Mouse (Mus musculus) ovary, postnatal 36 days (tissue): ENCODE measurements at regions not wholly inside any gene's neighbourhood (a gene's known extent, or its start where the extent isn't known, plus 50 kb on each side); places are given as distances from the start of the nearest gene placed in this dataset.
A peak's percentile ranks its signal among the peaks of the same experiment; 100 is the strongest.

ENCODE experiments used
- DNase-seq: peaks from one replicate; pipeline ENCODE4 v3.0.0; 2022; ENCODE audit warnings: low spot score, mixed read lengths

DNA sequence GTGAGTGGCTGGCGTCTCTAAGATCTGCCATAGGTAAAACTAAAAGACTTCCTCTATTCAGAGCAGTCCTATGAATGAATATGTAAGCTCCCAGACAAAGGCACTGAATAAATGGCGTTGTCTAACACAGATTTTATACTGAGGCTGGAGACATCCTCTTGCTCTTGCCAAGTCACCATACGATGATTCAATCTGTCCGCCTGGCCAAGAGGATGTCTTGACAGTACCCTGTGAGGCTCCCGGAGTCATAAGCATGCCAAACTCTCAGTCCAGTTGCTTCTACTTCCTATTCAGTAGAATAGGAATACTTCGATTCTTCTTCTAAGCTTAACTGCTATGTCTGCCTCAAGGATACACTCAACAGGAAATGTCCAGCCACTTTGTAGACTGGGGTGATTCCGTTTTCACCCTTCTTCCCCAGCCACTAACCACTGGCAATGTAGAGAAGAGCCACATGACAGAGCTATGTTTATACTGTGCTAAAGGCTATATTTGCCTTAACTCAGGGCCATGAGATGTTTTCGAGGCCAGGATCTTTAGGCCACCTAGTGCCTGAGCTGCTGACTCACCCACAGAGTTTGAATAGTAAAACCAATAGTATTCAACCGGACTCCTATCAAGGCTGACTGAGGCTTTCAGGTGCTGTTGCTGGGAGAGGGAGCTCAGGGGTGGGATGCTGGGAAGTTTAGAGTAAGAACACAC, 188.7 kb upstream of the Atp5g3 start:
- no peak for DNase-seq

- no peak for DNase-seq
Observed at GRCm38 (mm10) chr2:74096809-74097208, 185.7 kb upstream of the Atp5g3 start.

DNA sequence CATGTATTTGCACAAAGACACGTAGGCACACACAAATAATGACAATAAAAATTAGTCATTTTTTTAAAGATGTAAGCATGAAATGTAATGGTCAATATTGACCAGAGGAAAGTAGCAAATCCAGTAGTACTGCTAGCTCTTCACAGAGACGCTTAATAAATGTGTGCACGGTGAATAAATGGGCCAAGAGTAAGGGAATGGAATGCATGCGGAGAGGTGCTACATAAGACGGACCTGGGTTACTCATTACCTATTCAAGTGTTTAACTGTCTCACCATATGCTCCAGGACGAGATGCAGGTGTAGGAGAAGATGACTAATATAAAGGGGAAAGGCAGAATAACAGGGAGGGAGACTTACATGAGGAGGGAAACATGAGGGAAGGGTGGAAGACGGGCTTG, 182.4 kb upstream of the Atp5g3 start:
- DNase-seq, result no peak

- DNase-seq, result no peak
Observed at GRCm38 (mm10) chr2:74087375-74087774, 176.2 kb upstream of the Atp5g3 start.

DNA sequence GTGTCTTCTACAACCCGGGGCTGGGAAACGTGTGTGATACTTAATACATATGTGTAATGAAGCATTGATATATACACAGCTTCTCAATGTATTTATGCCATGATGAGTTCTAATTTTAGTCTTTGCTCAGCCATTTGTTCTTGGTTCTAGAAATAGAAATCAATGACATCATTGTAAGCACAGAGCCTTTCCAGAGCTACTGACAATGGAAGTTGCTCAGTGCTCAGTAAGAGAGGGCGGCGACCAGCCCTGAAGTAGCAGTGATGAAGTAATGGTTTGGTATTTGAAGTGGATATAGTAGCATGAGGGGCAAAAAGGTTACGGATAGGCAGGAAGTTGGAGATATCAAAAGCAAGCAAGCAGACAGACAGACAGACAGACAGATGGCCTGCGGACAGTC, 173.8 kb upstream of the Atp5g3 start:
- DNase-seq, result no peak

DNA sequence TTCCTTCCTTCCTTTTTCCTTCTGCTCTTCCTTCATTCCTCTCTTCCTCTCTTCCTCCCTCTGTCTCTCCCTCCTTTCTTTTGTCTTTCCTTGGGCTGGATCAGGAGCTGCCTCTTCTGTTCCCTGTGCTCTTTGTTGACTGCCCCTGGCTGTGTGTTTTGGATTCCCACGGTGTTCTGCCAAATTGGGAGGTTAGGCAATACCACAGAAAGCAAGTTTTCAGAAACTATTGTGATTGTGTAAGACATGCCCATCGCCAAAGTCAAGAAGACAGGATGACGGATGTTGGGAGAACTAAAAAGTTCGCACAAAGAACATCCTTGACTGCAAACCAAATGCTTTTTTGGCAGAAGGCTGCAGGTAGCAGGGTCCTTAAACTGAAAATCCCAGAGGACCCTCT, 165.6 kb upstream of the Atp5g3 start:
- DNase-seq, result no peak

- no peak for DNase-seq
Observed at GRCm38 (mm10) chr2:74075566-74075965, 164.4 kb upstream of the Atp5g3 start.

DNA sequence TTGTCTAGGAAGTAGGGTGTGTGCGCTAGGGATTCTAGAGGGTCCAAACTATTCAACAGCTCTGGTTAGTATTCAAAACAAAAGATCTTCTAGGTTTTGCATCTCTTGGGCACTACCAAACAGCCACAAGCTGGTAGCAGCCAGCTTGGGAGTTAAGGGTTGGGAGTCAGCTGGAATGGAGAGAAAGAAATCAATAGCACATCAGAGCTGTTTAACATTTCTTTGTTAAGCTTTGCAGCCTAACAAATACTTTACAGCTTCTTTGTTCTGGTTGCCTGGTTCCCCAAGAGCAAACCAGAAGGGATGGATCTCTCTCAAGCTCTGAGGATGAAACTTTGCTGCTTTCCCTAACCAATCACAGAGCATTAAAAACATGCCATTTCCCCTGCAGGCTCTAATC, 162.3 kb upstream of the Atp5g3 start:
- no peak for DNase-seq

DNA sequence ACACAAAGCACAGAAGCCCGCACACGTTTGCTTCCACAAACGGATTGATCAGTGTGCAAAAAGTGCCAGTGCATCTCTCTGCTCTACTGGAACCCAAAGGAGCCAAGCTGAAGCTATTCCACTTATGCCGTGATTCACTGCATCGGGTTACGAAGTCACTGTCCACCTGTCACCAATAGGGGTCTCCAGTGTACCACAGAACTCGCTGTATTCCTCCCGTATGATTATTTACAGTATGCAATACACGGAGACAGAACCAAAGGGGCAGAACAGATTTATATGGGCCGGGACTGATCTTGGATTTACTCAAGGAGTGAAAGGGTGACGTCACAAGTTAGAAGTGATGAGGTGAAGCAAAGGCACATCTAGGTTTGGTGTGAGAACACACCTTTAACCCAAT, 155.5 kb upstream of the Atp5g3 start:
- DNase-seq, result peak; percentile 46

GRCm38 (mm10) chr2:74064369-74064768, 153.2 kb upstream of the Atp5g3 start:
- DNase-seq, result no peak

DNA sequence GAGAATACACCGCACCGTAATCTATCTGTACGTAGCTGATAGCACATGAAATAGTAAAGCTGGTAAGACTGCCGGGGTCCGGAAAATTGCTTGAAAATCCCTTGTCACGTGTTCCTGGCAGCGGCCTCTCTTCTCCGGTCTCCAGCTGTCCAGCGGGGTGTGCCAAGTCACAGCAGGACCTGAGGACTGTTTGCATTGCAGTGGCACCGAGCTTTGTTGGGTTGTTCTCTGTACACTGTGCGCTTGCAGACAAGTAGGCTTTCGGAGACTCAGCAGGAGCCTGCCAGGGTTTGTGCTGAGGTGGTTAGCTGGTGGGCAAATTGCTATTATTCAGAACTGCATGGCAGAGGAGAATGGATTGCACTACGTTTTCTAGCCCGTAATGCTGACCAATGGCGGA, 152.7 kb upstream of the Atp5g3 start:
- DNase-seq, result no peak

DNA sequence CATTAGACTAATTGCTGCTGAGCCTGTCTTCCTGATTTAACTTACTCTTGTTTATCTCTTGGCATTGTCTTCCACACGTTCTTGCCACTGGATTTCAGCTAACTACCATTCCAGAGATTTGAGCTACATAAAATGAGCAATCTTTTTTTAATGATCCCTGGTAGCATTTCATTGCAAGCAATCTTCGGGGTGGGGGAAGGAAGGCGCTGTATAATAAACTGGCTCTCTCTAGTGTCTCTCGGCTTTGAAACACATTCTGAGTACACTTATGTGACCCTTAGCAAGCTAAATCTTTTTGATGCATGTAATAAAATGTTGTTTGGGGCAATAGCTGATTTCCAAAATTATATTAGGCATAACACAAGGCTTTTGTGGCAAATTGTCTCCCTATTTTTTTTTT, 152.2 kb upstream of the Atp5g3 start:
- DNase-seq, result no peak

GRCm38 (mm10) chr2:74042430-74042829, 131.3 kb upstream of the Atp5g3 start:
- DNase-seq, result no peak

DNA sequence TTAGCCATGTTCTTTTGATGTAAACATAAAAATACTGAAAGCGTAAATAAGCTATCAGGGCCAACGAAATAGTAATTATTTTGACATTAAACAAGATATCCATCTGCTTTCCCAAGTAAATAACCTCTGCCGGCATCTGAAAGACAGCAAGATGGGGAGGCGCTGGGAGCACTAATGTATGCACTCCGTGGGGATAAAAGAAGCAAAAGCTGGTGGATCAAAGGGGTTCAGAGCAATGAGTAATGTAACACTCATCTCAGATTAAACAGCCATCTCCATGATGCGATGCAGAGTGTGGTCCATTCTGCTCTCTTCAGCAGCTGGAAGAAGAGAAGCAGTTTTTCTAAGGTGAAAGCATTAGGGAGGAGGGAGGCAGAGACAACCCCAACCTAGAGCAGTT, 128.5 kb upstream of the Atp5g3 start:
- no peak for DNase-seq

- DNase-seq, result no peak
Observed at GRCm38 (mm10) chr2:74036043-74036442, 124.9 kb upstream of the Atp5g3 start.

DNA sequence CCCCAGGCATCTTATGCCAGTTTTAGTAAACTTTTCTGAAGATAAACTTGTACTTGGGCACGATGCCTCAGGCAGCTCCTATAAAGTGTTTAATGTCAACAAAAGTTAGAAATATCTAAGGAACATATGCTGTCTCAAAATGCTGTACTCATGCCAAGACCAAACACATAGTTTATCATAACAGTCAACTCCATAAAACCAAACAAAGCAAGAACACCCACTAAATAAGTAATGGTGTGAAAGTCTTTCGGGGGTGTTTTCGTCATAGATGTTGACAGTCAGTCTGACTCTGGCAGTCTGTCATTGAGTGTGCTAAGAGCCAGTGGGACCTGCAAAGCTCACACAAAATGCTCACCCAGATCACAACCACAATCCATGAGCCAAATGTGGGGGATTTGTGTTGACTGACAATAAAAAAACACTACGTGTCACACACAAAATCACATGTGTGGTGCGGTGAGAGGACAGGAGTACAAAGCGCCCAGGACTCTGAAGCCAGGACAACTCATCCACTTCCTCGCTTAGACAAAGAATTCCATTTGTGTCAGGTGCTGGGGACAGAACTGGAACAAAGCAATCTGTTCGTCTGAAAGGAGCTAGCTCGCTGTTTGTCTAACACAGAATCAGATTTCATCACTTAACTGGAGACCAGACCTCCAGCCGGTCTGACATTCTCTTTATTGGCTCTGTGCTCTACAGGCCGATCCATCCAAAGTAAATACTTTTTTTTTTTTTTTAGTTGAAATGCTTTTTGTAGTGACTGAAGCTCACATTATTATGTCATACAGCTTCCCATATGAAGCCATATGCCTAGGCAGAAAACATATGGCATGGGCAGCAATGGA, 121.3 kb upstream of the Atp5g3 start:
- DNase-seq, result no peak

GRCm38 (mm10) chr2:74029938-74030337, 118.8 kb upstream of the Atp5g3 start:
- DNase-seq, result no peak

DNA sequence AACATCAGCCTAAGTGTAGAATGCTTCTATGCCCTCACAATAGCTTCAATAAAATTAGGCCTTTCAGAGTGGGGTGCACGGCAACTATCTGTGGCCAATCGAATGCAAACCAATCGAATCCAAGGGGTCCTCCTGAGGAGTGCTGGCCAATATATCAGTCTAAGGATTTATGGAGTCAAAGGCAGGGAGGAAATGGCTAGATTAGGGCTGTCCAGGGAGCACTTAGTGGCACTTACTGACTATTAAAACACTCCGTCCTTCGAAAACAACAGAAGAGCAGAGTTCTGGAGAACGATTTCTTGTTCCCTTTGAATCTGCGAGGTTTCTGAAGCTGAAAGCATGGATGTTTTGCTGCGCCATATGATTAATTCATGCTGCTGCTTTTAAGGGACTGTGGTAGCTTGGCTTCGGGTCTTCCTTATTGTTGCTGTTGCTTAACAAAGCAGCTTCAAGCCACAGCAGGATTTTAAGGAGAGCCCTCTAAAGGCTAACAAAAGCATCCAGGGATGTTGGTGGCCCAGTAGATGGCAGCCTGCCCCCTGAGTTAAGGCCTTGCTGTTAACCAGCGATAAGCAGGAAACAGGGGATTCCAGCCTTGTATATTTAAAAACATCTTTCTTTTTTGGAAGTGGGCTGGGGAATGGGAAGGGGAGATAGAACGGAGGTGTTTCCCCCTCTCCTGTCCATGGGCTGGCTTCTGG, 116.4 kb upstream of the Atp5g3 start:
- peak; percentile 31 for DNase-seq

DNA sequence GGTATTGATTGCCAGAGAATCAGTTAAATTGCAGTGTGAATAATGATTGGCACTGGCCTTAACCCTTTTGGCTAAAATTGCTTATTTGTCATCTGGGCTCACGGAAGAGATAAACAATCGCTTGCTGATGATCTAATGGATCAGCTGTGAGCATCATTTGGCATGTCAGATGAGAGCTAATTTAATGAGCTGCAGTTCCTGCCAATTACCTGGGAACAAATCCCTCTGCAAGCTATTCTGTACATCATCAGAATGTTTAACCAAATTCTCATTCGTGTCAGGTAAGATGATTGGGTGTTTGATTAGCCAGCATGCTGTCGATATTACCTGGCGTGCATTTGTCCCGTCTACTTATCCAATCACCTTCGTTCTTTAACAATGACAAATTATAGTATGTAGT, 104.0 kb upstream of the Atp5g3 start:
- DNase-seq, result no peak

DNA sequence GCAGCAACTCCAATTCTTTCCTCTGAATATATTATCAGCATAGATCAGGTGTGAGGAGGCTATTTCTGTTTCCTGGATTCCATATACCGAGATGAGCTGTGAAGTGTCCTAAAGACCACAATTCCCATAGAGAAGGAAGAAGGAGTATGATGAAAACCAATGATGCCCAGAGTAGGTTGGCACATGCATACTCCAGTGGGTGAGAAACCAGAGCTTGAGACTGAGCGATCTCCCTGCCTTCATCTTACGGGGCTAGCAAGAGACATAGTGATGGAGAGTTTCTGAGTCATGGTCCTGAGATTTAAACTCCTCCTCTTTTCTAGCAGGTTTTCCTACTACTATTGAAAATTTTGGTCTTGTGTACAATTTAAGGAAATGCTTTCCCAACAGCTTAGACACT, 103.1 kb upstream of the Atp5g3 start:
- DNase-seq, result no peak

- no peak for DNase-seq
Observed at GRCm38 (mm10) chr2:73998531-73998930, 87.4 kb upstream of the Atp5g3 start.

DNA sequence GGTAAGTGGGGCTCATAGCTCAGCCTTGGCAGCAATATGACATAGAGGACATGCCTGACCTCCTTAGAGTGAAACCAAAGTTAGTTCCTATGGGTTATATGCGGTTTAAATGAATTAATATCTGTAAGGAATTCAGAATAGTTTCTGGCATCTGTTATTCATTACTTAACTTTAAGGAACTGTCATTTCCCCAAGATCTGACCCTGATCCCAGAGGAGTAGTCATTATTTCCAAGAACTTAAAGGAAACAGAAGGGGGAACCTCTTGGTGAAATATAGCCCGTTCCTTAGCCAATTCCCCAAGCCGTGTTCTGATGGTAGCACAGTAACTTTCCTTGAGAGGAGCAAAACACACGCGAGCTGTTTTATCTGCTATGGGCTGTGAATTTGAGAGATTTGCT, 85.9 kb upstream of the Atp5g3 start:
- DNase-seq, result no peak

DNA sequence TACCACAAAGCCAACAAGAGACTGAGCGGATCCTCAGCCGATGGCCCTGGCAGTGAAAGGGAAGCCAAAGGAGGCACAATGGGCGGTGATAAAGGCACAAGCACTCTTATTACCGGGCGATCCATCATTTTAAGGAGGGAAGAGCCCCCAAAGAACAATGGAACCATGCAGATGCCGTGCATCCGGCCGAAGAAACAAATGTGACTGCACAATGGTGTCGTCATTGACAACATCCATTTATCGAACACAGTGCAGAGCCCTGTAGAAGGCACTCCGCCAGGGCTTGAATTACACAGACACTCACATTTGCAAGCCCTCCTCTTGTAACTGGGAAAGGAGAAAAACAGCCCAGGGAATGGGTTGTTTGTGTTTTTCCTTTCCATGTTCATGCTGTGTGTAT, 80.7 kb upstream of the Atp5g3 start:
- DNase-seq, result no peak
